ENCODE assay signal across 15 mouse cellular contexts in the genomic region with DNA sequence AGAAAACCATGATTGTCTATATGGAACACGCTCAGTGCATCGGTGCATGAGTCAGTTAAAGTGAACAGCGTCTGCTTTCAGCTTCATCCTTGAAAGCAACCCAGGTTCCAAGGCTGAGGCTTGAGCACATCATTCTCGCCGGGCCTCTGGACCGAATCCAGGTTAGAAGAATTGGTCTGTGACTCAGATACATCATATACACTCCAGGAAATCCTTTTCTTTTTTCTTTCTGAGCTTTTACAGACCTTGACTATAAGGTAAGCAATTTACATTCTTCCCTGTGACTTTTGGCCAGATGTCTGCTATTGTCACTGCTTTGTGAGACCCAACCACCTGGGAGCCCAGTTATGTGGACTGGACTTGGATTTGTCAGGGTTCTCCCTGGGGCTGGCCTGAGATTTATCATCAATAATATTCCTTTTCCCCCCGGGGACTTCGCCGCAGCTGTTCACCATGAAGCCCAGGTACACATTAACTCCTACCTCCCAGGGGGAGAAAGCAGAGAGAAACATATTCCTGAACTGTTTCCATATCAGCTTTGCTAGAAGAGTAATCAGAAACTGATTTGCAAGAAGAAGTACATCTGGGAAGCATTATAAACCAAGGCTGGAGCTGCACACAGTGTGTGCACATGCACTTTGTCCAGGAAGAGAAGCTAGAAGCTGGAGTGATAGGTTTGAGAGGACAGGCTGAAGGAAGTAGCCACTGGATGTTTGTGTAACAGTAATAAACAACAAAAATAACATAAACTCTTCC. TPM values are rescaled to one million over a fixed set of nuclear protein-coding genes. Genes with fewer than 3 reads are reported as not detected.
DNase-seq lines count a peak whose midpoint lies in the region; ATAC-seq lines count a peak whose summit lies in the region.
"Had no signal": no experiment of that assay in that cellular context is flagged by ENCODE, and none has a peak within 500 bp of the region (broad histone marks: within the 10 kb centered on the region; RNA-seq: fewer than 3 reads in every experiment).

No protein-coding gene starts in this region.

- no peak overlapping the region for H3K9ac ChIP-seq in heart, embryonic 15.5 days
- H3K9ac ChIP-seq in heart, embryonic 12.5 days: no peak overlapping the region
- no peak overlapping the region for H3K9ac ChIP-seq in intestine, embryonic 14.5 days (ENCODE audit: low read length)
- H3K9ac ChIP-seq: midbrain, embryonic 15.5 days had no signal

- DNase-seq in urinary bladder, postnatal 14 days (ENCODE audit: low spot score): peak; percentile 36
- no peak for DNase-seq in urinary bladder, postnatal 10 days (ENCODE audit: low spot score)
- DNase-seq in intestine, embryonic 14.5 days (ENCODE audit: low spot score): peak; percentile 70
- no peak for DNase-seq in cerebellum, adult 8-10 months
- DNase-seq: kidney, adult 9 months; thymus, postnatal 14 days had no signal

- no peak overlapping the region for H3K4me3 ChIP-seq in heart, embryonic 15.5 days
- no peak overlapping the region for H3K4me3 ChIP-seq in heart, embryonic 12.5 days
- no peak overlapping the region for H3K4me3 ChIP-seq in intestine, embryonic 14.5 days (ENCODE audit: low read depth, low read length)
- H3K4me3 ChIP-seq: midbrain, embryonic 15.5 days had no signal

- H3K4me1 ChIP-seq in heart, embryonic 15.5 days (replicated peaks): peaks cover 25% of the 10 kb centered on the region
- H3K4me1 ChIP-seq in heart, embryonic 12.5 days (replicated peaks): peaks cover 12% of the 10 kb centered on the region
- H3K4me1 ChIP-seq in intestine, embryonic 14.5 days (replicated peaks; ENCODE audit: control insufficient read depth, insufficient read depth, low read length): peaks cover 38% of the 10 kb centered on the region
- H3K4me1 ChIP-seq: midbrain, embryonic 15.5 days had no signal

- H3K27me3 ChIP-seq in heart, embryonic 15.5 days: no peaks in the 10 kb centered on the region
- no peaks in the 10 kb centered on the region for H3K27me3 ChIP-seq in heart, embryonic 12.5 days (replicated peaks)
- H3K27me3 ChIP-seq in intestine, embryonic 14.5 days (replicated peaks; ENCODE audit: control insufficient read depth, insufficient read depth, low read length): no peaks in the 10 kb centered on the region
- H3K27me3 ChIP-seq: midbrain, embryonic 15.5 days had no signal

- no peak overlapping the region for H3K4me2 ChIP-seq in heart, embryonic 15.5 days
- H3K4me2 ChIP-seq in heart, embryonic 12.5 days: no peak overlapping the region
- H3K4me2 ChIP-seq in intestine, embryonic 14.5 days (ENCODE audit: low read length): no peak overlapping the region; the same call in 1 of the 2 replicates
- H3K4me2 ChIP-seq: midbrain, embryonic 15.5 days had no signal

- WGBS in heart, embryonic 15.5 days: 59% methylated on average over 9 of the region's 9 CpGs
- WGBS in heart, embryonic 12.5 days: 74% methylated on average over 9 of the region's 9 CpGs
- 31% methylated on average over 9 of the region's 9 CpGs for WGBS in intestine, embryonic 14.5 days

- H3K9me3 ChIP-seq in heart, embryonic 15.5 days (replicated peaks): no peaks in the 10 kb centered on the region
- H3K9me3 ChIP-seq in heart, embryonic 12.5 days (replicated peaks): no peaks in the 10 kb centered on the region
- no peaks in the 10 kb centered on the region for H3K9me3 ChIP-seq in intestine, embryonic 14.5 days (ENCODE audit: control insufficient read depth, low read length)
- H3K9me3 ChIP-seq: midbrain, embryonic 15.5 days had no signal

- H3K36me3 ChIP-seq in heart, embryonic 15.5 days: no peaks in the 10 kb centered on the region
- no peaks in the 10 kb centered on the region for H3K36me3 ChIP-seq in heart, embryonic 12.5 days
- H3K36me3 ChIP-seq in intestine, embryonic 14.5 days (ENCODE audit: control insufficient read depth, insufficient read depth, low read length): no peaks in the 10 kb centered on the region
- H3K36me3 ChIP-seq: midbrain, embryonic 15.5 days had no signal

- no peak for ATAC-seq in heart, embryonic 15.5 days (replicated peaks; ENCODE audit: insufficient number of reproducible peaks, insufficient read depth, low FRiP score, low read depth)
- ATAC-seq in heart, embryonic 12.5 days (ENCODE audit: insufficient number of reproducible peaks, low FRiP score): no peak
- ATAC-seq in intestine, embryonic 14.5 days (replicated peaks; ENCODE audit: low FRiP score, low TSS enrichment, low read depth): peak; percentile 82
- no peak for ATAC-seq in erythroblast, adult 5-6 weeks (replicated peaks; ENCODE audit: low FRiP score, poor library complexity, severe bottlenecking)
- ATAC-seq in inflammation-experienced regulatory T-cells, adult 6 months: no peak
- ATAC-seq: midbrain, embryonic 15.5 days had no signal

- peak overlapping the region; percentile 71 for H3K27ac ChIP-seq in heart, embryonic 15.5 days
- no peak overlapping the region for H3K27ac ChIP-seq in heart, embryonic 12.5 days (ENCODE audit: poor library complexity, severe bottlenecking)
- H3K27ac ChIP-seq in intestine, embryonic 14.5 days (ENCODE audit: low read depth): peak overlapping the region; percentile 68
- H3K27ac ChIP-seq: midbrain, embryonic 15.5 days had no signal

RNA-seq across cellular contexts. Expression of gene Gm6993, which starts 55.2 kb away (rescaled TPM):
- not detected in 2 replicates for polyA plus RNA-seq in heart, embryonic 15.5 days (2015; fragmentation: Nextera tagmentation; extraction: Ambion mirVana)
- not detected in 2 replicates for polyA plus RNA-seq in heart, embryonic 12.5 days (2016; fragmentation: Nextera tagmentation; extraction: Ambion mirVana)
- polyA plus RNA-seq in intestine, embryonic 14.5 days (2014; fragmentation: Nextera tagmentation; extraction: Ambion mirVana): not detected in 2 replicates
- total RNA-seq in erythroblast, adult 5-6 weeks (2015; ENCODE audit: low replicate concordance): not detected in 2 replicates
- not detected in 2 replicates for total RNA-seq in erythroblast, adult 5-6 weeks (2017; ENCODE audit: low replicate concordance)
- polyA plus RNA-seq in inflammation-experienced regulatory T-cells, adult 6 months (2017; shearing (Covaris generic)): not detected
- total RNA-seq: adrenal gland, postnatal 4 days; common myeloid progenitor, adult 5-6 weeks; liver, adult 2 months had no signal
- polyA plus RNA-seq: gonadal fat pad, adult 2 months; liver, adult 2 months; midbrain, embryonic 15.5 days had no signal

Comparison
In these comparisons a context has a peak if more than half of its experiments do, and no peak if none do; other contexts are left out.
1. DNase-seq: peak in urinary bladder, postnatal 14 days (single experiment) and intestine, embryonic 14.5 days (single experiment); none in urinary bladder, postnatal 10 days (single experiment) and cerebellum, adult 8-10 months (single experiment).